Mouse (Mus musculus): ENCODE measurements at regions not wholly inside any gene's neighbourhood (a gene's known extent, or its start where the extent isn't known, plus 50 kb on each side); places are given as distances from the start of the nearest gene placed in this dataset.

DNA sequence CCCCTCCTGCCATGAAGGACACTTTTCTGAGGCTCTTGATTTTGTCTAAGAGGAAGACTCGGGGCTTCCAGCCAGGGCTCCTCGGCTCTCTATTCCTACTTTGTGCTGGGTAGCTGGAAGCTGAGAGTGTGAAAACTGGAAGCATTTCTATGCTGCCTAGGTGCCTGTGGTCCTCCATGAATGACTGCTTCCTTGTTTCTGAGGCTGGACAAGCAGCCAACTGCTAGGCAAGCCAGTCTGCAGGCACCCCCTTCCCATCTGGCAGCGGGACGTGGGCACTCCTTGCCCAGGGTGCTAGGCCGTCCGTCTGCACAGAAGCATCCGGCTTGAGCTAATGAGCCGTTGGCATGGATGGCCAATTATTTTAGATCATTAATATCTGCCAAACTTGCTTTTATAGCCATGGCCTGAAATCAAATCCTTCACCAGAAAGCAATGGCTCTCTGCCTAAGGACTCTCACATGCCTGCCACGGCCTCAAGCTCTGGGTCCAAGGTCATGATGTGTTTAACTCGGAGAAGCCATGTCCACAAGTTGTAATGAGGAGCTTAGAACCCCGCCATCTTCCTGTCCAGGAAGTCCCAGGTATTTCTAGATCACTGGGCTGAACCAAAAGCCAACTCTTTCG is 534.5 kb upstream of the Adam5 start:
- no peak for TF ChIP-seq CTCF (IDR thresholded peaks at IDR 0.05; ENCODE audit: extremely low read depth, insufficient read depth, insufficient read length, insufficient replicate concordance)
- TF ChIP-seq POLR2A (IDR thresholded peaks at IDR 0.05; ENCODE audit: low read depth, low read length) = no peak
